In the genomic region with DNA sequence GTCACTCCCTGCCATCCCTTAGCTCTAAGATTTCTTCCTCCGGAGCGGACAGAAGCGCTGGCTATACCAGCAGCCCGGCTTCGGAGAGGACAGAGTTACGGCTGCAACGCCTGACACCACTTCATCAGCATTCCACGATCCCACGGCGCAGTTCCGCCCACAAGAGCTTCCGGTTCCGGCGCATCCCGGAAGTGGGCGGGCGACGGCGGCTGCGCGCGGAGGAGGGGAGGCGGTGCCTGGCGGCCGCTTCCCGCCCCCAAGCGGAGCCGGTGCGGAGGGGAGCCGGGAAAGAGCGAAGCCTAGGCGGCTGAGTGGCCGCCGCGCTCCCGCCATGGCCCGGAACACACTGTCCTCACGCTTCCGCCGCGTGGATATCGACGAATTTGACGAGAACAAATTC, we compare ENCODE assay signal across 8 mouse cellular contexts. TPM values are rescaled to one million over a fixed set of nuclear protein-coding genes. Genes with fewer than 3 reads are reported as not detected.
DNase-seq lines count a peak whose midpoint lies in the region; ATAC-seq and TF ChIP-seq lines count a peak whose summit lies in the region.

No protein-coding gene starts in this region.

- no peaks in the 10 kb centered on the region for H3K27me3 ChIP-seq in Patski
- no peaks in the 10 kb centered on the region for H3K27me3 ChIP-seq in hindbrain, embryonic 12.5 days

- in situ Hi-C loops in Patski (cut with MboI; ENCODE audit: low pct_unique_long_range_greater_than_20kb): loop anchor here (10.0 kb wide), 1 partner anchor 363 kb away; the partner anchor contains the start of gene Psmb7

- peaks cover 14% of the 10 kb centered on the region for H3K36me3 ChIP-seq in hindbrain, embryonic 12.5 days

- H3K9ac ChIP-seq in hindbrain, embryonic 12.5 days: peak overlapping the region; percentile 94

- POLR2A ChIA-PET in Patski (lab: Charles Lee): interaction anchor here (1.9 kb wide), 1 partner anchor 9 kb away, joined by 7 read pairs; no protein-coding TSS in a partner anchor

- peak; percentile 80 for ATAC-seq in Patski
- ATAC-seq in hindbrain, embryonic 12.5 days (ENCODE audit: low FRiP score): peak; percentile 89

- H3K9me3 ChIP-seq in hindbrain, embryonic 12.5 days (replicated peaks): no peaks in the 10 kb centered on the region

- peak overlapping the region; percentile 89 for H3K4me3 ChIP-seq in hindbrain, embryonic 12.5 days

- peak overlapping the region; percentile 86 for H3K4me2 ChIP-seq in hindbrain, embryonic 12.5 days (replicated peaks)

- CTCF ChIA-PET in Patski (lab: Charles Lee): interaction anchor here (0.6 to 1.1 kb wide), 2 partner anchors 79 to 123 kb away, joined by 3 read pairs; no protein-coding TSS in a partner anchor

- no peak for TF ChIP-seq CTCF in Patski (IDR thresholded peaks at IDR 0.05)

- under 1% methylated on average over 43 of the region's 44 CpGs for WGBS in hindbrain, embryonic 12.5 days

- peak; percentile 50 for DNase-seq in Patski (ENCODE audit: low read depth, low spot score)
- DNase-seq in cerebellum, postnatal 10 days: peak; percentile 95 to 96
- peak; percentile 88 to 92 for DNase-seq in frontal cortex, postnatal 10 days (ENCODE audit: low spot score in 2 of 2)
- peak; percentile 92 to 94 for DNase-seq in layer of hippocampus, postnatal 14 days (ENCODE audit: low spot score in 2 of 2)
- peak; percentile 96 for DNase-seq in lung, postnatal 10 days
- DNase-seq in ovary, postnatal 14 days (ENCODE audit: low spot score): peak; percentile 91
- peak; percentile 90 to 94 for DNase-seq in thymus, postnatal 10 days (ENCODE audit: low spot score in 2 of 2)

- peak overlapping the region; percentile 91 for H3K27ac ChIP-seq in hindbrain, embryonic 12.5 days

- peaks cover 50% of the 10 kb centered on the region for H3K4me1 ChIP-seq in hindbrain, embryonic 12.5 days

RNA-seq across cellular contexts. Expression of gene Rpl35, which starts 2.4 kb away (rescaled TPM):
- polyA plus RNA-seq in Patski (2021): 505 TPM
- polyA plus RNA-seq in hindbrain, embryonic 12.5 days (2016; fragmentation: Nextera tagmentation; extraction: Ambion mirVana): 899 and 939 TPM in 2 replicates
- 100 to 1,000 TPM; 246 to 254 TPM for total RNA-seq in layer of hippocampus, postnatal 14 days (2021)

RNA-seq across cellular contexts. Expression of gene Arpc5l, which starts 2.7 kb away (rescaled TPM):
- 93.2 TPM for polyA plus RNA-seq in Patski (2021)
- 127 and 129 TPM in 2 replicates for polyA plus RNA-seq in hindbrain, embryonic 12.5 days (2016; fragmentation: Nextera tagmentation; extraction: Ambion mirVana)
- 10 to 100 TPM; 85.7 to 95.2 TPM for total RNA-seq in layer of hippocampus, postnatal 14 days (2021)

RNA-seq across cellular contexts. Expression of gene Wdr38, which starts 10.6 kb away (rescaled TPM):
- 0.40 TPM for polyA plus RNA-seq in Patski (2021)
- polyA plus RNA-seq in hindbrain, embryonic 12.5 days (2016; fragmentation: Nextera tagmentation; extraction: Ambion mirVana): 2.1 and 2.2 TPM in 2 replicates
- total RNA-seq in layer of hippocampus, postnatal 14 days (2021): under 1 TPM; 0.36 to 0.55 TPM

RNA-seq across cellular contexts. Expression of gene Golga1, which starts 57.5 kb away (rescaled TPM):
- 31.3 TPM for polyA plus RNA-seq in Patski (2021)
- polyA plus RNA-seq in hindbrain, embryonic 12.5 days (2016; fragmentation: Nextera tagmentation; extraction: Ambion mirVana): 35.1 and 39.0 TPM in 2 replicates
- total RNA-seq in layer of hippocampus, postnatal 14 days (2021): 10 to 100 TPM; 29.1 to 37.7 TPM

Comparison
In these comparisons a context has a peak if more than half of its experiments do, and no peak if none do; other contexts are left out.
1. Peak in every context shown above with its lines: DNase-seq, ATAC-seq, H3K4me3 ChIP-seq and H3K27ac ChIP-seq.